Mouse (Mus musculus) urinary bladder, adult 2 months (tissue): ENCODE measurements around the gene Kcnip1. TPM values are rescaled to one million over a fixed set of nuclear protein-coding genes. Genes with fewer than 3 reads are reported as not detected.

Source experiments
- DNase-seq: peaks from one replicate; pipeline ENCODE4 v3.0.0; 2022; ENCODE audit warnings: low spot score
- polyA plus RNA-seq: library from polyadenylated mRNA; depleted of rRNA; stranded (reverse); fragments of >200 nt; gene quantifications from 2 replicates; pipeline ENCODE4 v1.2.3, GENCODE M21; 2012

Gene Kcnip1
- polyA plus RNA-seq, 1 experiment, result 0.76 TPM

DNA sequence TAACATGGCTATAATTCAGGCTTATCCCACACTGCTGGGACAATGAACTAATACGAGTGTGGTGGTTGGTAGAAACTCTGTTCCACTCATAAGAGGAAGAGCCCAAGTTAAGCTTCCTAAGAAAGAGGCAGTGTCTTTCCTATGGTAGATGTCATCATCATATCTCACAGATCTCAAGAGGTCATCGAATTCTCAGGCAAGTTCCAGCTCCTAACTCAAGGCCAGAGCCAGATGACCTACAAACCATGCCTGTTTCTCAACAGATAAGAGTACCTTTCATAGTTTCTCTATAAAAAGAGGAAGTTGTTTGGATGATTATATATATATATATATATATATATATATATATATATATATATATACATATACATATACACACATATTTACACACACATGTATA, 6.4 kb downstream of the Kcnip1 start:
- DNase-seq, result no peak

DNA sequence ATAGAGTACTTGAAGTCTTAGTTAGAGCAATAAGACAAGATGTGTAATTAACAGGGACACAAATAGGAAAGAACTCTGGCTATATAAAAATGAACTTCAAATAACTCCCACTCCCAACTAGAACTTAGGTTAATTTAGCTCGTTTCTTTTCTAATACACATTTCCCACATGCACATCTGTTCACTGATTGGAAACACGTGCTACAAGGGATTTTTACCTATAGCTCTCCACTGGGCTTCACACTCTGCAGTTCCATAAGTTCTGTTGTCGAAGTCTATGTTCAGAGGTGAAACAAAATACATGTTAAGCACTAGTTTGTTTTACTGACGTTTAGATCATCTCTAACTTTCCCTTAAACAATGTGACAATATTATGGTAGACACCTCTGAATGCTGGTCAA, 12.8 kb downstream of the Kcnip1 start:
- DNase-seq, result no peak

DNA sequence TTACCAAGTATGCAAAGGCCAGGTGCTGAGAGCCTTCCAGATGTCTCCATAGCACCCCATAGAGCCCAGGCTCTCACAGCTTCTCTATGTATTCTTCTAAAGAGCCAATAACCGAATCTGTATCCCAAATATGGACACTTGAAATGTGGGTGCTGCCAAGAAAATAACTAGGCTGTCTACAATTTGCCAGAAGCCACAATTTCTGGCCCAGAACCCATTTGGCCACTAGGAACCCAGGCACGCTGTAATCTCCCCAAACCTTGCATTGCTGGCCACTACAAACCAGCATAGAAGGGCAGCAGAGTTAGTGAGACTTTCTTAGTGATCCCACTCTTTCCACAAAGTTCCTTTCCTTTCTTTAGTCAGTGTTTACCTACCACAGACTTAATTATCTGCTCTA, 17.8 kb downstream of the Kcnip1 start:
- no peak for DNase-seq

- DNase-seq, result no peak
Observed at GRCm38 (mm10) chr11:33974341-33975040, 18.5 kb downstream of the Kcnip1 start.

DNA sequence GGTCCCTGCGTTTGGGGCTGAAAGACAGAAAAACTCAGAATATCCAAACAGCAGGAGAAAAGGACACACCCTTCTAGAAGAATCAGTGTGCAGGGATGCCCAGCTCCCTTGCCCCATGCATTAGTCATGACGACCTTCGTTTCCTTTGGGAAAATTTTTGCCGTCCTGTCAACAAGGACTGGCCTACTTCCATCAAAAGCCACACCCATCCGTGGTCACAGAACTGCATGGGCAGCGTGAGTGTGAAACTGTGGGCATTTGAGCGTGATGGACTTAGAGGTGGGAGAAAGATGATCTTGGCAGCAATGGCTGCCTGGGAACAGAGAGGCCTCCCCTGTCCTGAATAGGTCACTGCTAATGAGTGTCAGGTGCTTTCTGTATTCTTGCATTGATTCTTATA, 20.8 kb downstream of the Kcnip1 start:
- DNase-seq, result no peak

DNA sequence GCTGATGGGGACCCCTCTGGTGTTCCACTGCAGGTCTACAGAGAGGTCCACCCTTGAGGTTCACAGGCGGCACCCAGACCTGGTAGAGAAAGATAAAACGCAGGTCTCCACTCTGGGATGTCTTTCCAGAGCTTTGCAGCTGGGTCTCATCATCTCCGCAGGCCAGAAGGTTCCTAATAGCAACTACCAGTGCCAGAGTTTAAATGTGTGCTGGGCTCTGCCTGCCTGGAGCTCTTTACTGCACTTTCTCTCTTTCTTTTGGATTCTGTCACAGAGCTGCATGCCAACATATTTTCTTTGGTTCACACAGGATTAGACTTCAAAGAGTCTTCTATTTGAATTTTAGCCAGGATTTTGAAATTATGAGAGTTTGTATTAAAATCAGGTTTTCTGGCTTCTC, 23.8 kb downstream of the Kcnip1 start:
- no peak for DNase-seq

DNA sequence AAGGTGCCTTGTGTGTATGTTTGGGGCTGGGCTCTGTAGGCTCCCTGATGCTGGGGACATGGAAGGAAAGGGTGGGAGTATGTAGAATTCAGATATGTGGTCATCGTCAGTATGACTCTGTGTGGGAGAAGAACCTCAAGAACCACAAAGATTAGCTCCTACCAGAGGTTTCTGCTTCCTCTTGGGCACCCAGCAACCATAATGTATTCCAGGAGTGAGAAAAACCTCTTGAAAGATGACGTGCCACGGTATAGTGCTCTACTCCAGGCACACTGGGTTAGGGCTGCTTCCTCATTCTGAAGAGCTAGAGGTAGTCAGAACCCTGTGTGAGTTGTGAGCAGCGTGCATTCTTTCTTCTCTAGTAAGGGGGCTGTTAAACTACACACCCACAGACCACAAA, 25.2 kb downstream of the Kcnip1 start:
- no peak for DNase-seq

GRCm38 (mm10) chr11:33965380-33965779, 27.6 kb downstream of the Kcnip1 start:
- no peak for DNase-seq

DNA sequence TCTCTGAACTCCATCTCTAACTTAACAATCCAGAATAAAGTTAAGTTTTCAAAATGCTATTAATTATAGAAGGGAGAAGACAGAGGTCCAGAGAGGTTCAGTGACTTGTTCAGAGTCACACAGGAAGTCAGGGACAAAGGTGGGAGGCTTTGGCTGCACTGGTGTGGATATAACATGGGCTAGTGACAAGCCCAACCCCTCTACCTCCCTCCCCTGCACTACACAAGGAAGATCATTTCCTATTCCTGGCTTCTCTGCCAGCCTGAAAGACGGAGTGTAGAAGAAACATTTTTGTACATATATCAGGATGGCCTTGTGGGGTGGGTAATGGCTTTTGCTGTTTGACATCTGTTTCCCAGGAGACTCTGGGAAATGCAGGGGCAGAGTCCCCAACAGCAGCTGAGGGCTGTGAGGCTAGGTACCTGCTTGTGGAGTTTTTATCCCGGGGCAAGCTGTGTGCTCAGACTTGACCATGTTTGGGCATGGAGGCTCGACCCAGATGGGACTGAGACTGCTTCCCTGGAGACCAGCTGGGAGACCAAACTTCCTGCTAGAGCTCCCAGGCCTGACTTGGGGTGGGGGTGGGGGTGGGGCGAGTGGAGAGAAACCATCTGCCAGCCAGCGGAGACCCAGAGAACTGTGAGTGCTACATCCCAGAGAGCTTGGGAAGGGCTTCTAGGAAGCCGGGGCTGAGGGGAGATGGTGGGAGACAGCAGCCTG, 30.1 kb downstream of the Kcnip1 start, which contains the start of gene Kcnmb1:
TSS of gene Kcnmb1 (plus strand) at position 326 of the 720 bp plus-strand sequence.
- no peak for DNase-seq

- no peak for DNase-seq
Observed at GRCm38 (mm10) chr11:33962178-33962577, 30.8 kb downstream of the Kcnip1 start.

- DNase-seq, result no peak
Observed at GRCm38 (mm10) chr11:33958713-33959112, 34.2 kb downstream of the Kcnip1 start.

GRCm38 (mm10) chr11:33957595-33957994, 35.4 kb downstream of the Kcnip1 start:
- no peak for DNase-seq

DNA sequence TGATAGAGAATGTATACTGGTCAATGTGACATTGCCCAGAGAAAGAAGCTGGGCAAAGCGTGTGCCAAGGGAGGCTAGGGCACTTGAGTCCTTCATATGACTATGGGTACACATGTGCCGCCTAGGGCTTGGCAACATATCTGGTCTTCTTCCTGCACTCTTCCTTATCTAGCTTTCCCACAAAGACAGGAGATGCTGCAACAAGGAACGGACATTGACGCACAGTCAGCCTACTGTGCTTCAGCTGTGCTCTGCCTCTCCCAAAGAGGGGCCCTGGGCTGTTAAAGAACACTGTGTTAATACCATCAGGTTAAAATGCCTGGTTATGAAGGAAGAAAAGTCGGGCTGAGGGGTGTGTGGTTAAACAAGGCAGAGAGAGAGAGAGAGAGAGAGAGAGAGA, 36.3 kb downstream of the Kcnip1 start:
- no peak for DNase-seq

GRCm38 (mm10) chr11:33955982-33956381, 37.0 kb downstream of the Kcnip1 start:
- no peak for DNase-seq

- DNase-seq, result no peak
Observed at GRCm38 (mm10) chr11:33951684-33952625, 41.0 kb downstream of the Kcnip1 start.

GRCm38 (mm10) chr11:33951155-33951554, 41.8 kb downstream of the Kcnip1 start:
- DNase-seq, result no peak

DNA sequence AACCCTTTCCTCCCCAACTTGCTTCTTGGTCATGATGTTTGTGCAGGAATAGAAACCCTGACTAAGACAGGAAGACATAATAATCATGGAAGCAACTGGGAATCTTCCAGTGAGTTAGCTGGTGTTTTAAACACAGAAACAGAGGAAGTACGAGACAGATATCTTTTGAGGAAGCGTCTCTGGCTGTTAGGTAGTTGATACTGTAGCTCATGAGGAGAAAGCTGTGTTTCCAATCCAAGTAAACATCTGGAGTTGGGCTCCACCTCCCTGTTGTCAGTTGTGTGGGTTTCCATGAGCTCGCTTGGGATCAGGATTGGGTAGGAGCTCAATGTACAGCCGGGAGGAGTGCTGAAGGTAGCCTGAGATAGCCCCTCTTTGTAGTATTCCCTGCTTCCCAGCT, 46.5 kb downstream of the Kcnip1 start:
- DNase-seq, result no peak

DNA sequence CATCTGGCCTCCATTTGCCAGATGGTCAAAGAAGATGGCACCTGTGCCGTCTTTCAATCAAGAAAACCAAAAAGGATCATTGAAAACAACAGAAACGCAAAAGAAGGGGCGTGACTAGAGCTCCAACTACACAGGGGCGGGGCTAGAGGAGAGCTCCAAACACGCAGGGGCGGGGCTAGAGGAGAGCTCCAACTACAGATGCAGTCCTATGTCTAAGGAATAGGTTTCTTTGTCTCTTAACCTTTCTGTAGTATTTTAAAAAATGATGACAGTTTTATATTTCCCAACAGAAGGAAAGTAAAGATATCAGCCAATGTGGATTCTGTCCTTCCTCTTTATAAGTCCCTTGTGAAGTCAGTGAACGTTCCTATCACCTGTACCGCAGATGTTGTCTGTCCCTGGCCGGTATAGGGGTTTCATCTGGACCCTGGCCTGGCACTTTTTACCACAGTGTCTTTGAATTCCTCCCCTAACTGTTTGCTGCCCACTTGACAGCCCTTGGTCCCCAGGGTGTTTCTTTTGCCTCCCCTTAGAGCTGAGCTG, 48.1 kb downstream of the Kcnip1 start:
- DNase-seq, result no peak

- DNase-seq, result no peak
Observed at GRCm38 (mm10) chr11:33944067-33944785, 48.7 kb downstream of the Kcnip1 start.

DNA sequence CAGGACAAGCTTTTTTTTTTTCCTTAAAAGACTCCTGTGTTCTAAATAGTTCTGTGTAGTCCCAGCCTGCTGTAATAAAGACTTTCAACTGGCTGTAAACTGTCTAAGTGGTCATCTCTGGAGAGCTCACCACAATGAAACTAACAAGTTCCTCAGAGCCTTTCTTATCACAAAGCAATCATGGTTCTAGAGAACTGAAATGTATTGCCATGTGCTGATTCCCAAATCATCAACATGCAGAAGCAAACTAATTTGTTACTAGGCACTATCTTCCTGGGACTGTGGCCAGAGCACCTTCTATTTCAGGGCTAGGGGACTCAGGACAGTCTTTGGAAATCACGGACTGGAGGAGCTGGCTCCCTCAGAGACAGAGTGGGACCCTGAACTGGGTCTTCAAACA, 49.4 kb downstream of the Kcnip1 start:
- no peak for DNase-seq

DNA sequence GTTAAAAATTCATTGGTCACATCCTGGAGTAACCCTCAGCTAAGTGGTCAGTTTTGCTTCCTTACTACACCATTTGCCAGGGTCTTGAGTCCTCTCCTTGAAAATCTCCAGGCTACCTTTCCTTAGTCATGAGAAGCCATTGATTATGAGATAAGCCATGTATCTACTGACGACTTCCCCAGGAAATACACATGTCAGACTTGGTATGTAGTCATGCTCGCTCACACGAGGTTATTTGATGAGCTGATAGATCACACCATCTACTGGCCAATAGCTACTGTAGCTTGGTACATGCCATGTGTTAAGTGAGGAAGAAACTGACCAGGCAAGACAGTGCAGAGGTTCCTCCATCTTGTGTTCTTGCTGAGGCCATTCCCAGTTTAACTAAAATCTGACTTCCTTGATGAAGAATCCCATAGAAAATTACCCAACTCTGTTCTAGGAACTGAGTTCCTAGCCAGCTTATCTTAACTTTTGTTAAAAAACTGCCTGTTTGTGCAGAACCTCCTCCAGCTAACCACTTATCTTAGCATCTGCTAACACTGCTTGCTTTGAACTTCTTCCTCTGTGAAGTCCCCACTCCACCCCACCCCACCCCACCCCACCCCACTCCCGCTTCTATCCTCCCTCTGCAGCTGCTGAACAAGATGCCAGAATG, 53.4 kb downstream of the Kcnip1 start:
- no peak for DNase-seq
